Mouse (Mus musculus) cerebellum, adult 2 months (tissue): ENCODE results near the gene Zdhhc17. TPM values are rescaled to one million over a fixed set of nuclear protein-coding genes. Genes with fewer than 3 reads are reported as not detected.

ENCODE experiments used
- DNase-seq, 2 experiments: peaks; one replicate each; pipeline ENCODE4 v3.0.0; 2021
- H3K27ac ChIP-seq: fragments of 200-500 bp; 2 replicates; pipeline ENCODE4 v1.5.1; 2012; ENCODE audit warnings: low read length, control low read depth, inconsistent platforms; ENCODE audit not compliant: insufficient read depth
- H3K27me3 ChIP-seq: fragments of 200-500 bp; 2 replicates; pipeline ENCODE4 v1.6.1; 2012; ENCODE audit warnings: inconsistent platforms, mild to moderate bottlenecking, low read length, moderate library complexity; ENCODE audit not compliant: control insufficient read depth, insufficient read depth
- H3K4me1 ChIP-seq: fragments of 200-500 bp; 2 replicates; pipeline ENCODE4 v1.6.1; 2011; ENCODE audit warnings: low read length; ENCODE audit not compliant: control insufficient read depth, insufficient read depth
- H3K4me3 ChIP-seq: fragments of 200-500 bp; replicated peaks from 2 replicates; pipeline ENCODE3; 2011; ENCODE audit warnings: mild to moderate bottlenecking, low read depth, low read length, control low read depth; ENCODE audit not compliant: insufficient read depth
- CTCF ChIP-seq: fragments of 200-500 bp; IDR thresholded peaks from 2 replicates; pipeline ENCODE4 v1.5.1; 2011; ENCODE audit warnings: low read depth, mild to moderate bottlenecking, control low read depth, low read length, moderate library complexity, borderline replicate concordance; ENCODE audit not compliant: insufficient read depth
- POLR2A ChIP-seq: fragments of 200-500 bp; IDR thresholded peaks from 2 replicates; pipeline ENCODE4 v1.6.1; 2011; ENCODE audit warnings: low read length, control low read depth, borderline replicate concordance; ENCODE audit not compliant: insufficient read depth
- WGBS: fragments of 180-500 bp; shearing (Covaris S2); methylation state at CpG from one replicate; pipeline ENCODE4 v1.1.7; 2018; 5-methylcytosine and 5-hydroxymethylcytosine counted together
- polyA plus RNA-seq: library from polyadenylated mRNA; depleted of rRNA; stranded (reverse); fragments of >200 nt; gene quantifications from 2 replicates; pipeline ENCODE4 v1.2.3, GENCODE M21; 2012

Gene Zdhhc17
- polyA plus RNA-seq, 1 experiment = 112 TPM

DNA sequence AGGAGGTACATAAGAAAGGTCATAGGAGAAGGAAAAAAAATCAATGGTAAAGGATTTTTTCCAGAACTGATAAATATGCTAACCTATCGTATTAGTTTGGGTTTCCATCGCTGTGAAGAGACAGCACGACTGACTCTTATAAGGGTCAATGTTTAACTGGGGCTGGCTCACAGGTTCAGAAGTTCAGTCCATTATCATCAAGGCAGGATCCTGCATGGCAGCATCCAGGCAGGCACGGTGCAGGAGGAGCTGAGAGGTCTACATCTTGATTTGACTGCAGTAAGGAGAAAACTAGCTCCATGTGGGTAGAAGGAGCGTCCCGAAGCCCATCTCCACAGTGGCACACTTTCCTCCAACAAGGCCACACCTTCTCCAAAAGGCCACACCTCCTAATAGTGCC lies 29.5 kb downstream of the Zdhhc17 start:
- H3K4me1 ChIP-seq = no peaks in the 10 kb centered on the region; the same call in 1 of the 2 replicates
- H3K27me3 ChIP-seq = no peaks in the 10 kb centered on the region
- TF ChIP-seq CTCF = no peak
- no peak for TF ChIP-seq POLR2A
- no peak overlapping the region for H3K4me3 ChIP-seq
- DNase-seq = no peak
- 94% methylated on average over 6 of the region's 6 CpGs for WGBS
- no peak overlapping the region for H3K27ac ChIP-seq

GRCm38 (mm10) chr10:110979431-110979830 lies 30.5 kb downstream of the Zdhhc17 start:
- no peak overlapping the region for H3K4me3 ChIP-seq
- DNase-seq = no peak
- TF ChIP-seq CTCF (no peak), POLR2A (no peak)
- H3K4me1 ChIP-seq = no peaks in the 10 kb centered on the region; the same call in none of the 2 replicates
- H3K27me3 ChIP-seq = no peaks in the 10 kb centered on the region
- no peak overlapping the region for H3K27ac ChIP-seq
- WGBS = 53% methylated on average over 2 of the region's 2 CpGs

GRCm38 (mm10) chr10:110977379-110977778 lies 32.6 kb downstream of the Zdhhc17 start:
- H3K4me3 ChIP-seq = no peak overlapping the region
- 63% methylated on average over 2 of the region's 2 CpGs for WGBS
- no peak for TF ChIP-seq POLR2A
- TF ChIP-seq CTCF = no peak
- H3K27me3 ChIP-seq = no peaks in the 10 kb centered on the region
- no peaks in the 10 kb centered on the region; the same call in none of the 2 replicates for H3K4me1 ChIP-seq
- no peak for DNase-seq
- H3K27ac ChIP-seq = no peak overlapping the region

DNA sequence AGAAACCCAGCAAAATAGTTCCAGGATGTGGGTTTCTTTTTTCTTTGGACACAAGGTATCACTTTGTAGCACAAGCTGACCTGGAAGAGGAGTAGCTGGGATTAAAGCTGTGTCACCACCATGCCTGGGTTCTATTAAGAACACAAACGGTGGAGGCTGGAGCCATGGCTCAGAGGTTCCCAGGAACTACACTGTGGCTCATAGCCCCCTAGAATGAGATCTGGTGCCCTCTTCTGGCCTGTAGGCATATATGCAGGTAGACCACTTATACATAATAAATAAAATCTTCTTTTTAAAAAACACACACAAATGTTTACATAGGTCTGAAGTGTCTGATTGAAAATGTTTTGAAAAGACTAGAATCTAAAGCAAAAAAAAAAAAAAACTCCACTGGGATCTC lies 33.9 kb downstream of the Zdhhc17 start:
- peak; percentile 39 to 40 for DNase-seq
- TF ChIP-seq CTCF (peak; percentile 66; the same call in 1 of the 2 replicates), POLR2A (no peak)
- Histone ChIP-seq H3K27me3 (no peaks in the 10 kb centered on the region), H3K4me3 (no peak overlapping the region), H3K27ac (no peak overlapping the region), H3K4me1 (no peaks in the 10 kb centered on the region; the same call in none of the 2 replicates)
- 0% methylated on average over 1 of the region's 1 CpGs for WGBS

GRCm38 (mm10) chr10:110974885-110975284 lies 35.1 kb downstream of the Zdhhc17 start:
- no peak for DNase-seq
- 83% methylated on average over 1 of the region's 1 CpGs for WGBS
- H3K4me1 ChIP-seq = no peaks in the 10 kb centered on the region; the same call in 1 of the 2 replicates
- no peaks in the 10 kb centered on the region for H3K27me3 ChIP-seq
- H3K27ac ChIP-seq = no peak overlapping the region; the same call in 1 of the 2 replicates
- no peak for TF ChIP-seq CTCF
- TF ChIP-seq POLR2A = no peak
- no peak overlapping the region for H3K4me3 ChIP-seq

DNA sequence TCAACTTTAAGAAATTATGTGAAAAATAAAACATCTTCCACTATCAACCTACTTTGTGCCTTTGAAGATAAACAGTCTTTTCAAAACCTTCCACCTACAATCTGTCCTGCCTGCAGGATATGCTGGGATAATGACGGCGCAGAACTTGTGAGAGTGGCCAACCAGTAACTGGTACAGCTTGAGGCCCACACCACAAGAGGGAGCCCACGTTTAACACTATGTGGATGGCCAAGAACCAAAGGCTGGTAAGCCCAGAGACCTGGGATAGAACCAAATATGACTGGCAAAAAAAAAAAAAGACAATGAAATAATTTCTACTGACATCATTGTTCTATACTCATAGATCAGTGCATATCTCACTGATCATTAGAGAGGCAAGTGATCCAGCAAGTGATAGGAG lies 35.5 kb downstream of the Zdhhc17 start:
- DNase-seq = peak; percentile 61 to 72
- TF ChIP-seq CTCF (peak; percentile 80), POLR2A (no peak)
- 18% methylated on average over 3 of the region's 3 CpGs for WGBS

GRCm38 (mm10) chr10:110971998-110972397 lies 37.9 kb downstream of the Zdhhc17 start:
- Histone ChIP-seq H3K27ac (no peak overlapping the region), H3K27me3 (no peaks in the 10 kb centered on the region), H3K4me3 (no peak overlapping the region), H3K4me1 (no peaks in the 10 kb centered on the region; the same call in 1 of the 2 replicates)
- WGBS = 85% methylated on average over 9 of the region's 9 CpGs
- no peak for DNase-seq
- no peak for TF ChIP-seq POLR2A
- TF ChIP-seq CTCF = no peak

More for the DNA sequence above, 35.5 kb downstream of the Zdhhc17 start:
- H3K27me3 ChIP-seq = no peaks in the 10 kb centered on the region
- no peak overlapping the region for H3K27ac ChIP-seq
- H3K4me3 ChIP-seq = no peak overlapping the region
- no peaks in the 10 kb centered on the region; the same call in 1 of the 2 replicates for H3K4me1 ChIP-seq

GRCm38 (mm10) chr10:110971483-110971882 lies 38.5 kb downstream of the Zdhhc17 start:
- 78% methylated on average over 6 of the region's 6 CpGs for WGBS
- TF ChIP-seq CTCF (no peak), POLR2A (no peak)
- no peaks in the 10 kb centered on the region for H3K27me3 ChIP-seq
- H3K27ac ChIP-seq = no peak overlapping the region
- no peak overlapping the region for H3K4me3 ChIP-seq
- no peaks in the 10 kb centered on the region; the same call in 1 of the 2 replicates for H3K4me1 ChIP-seq
- DNase-seq = no peak

DNA sequence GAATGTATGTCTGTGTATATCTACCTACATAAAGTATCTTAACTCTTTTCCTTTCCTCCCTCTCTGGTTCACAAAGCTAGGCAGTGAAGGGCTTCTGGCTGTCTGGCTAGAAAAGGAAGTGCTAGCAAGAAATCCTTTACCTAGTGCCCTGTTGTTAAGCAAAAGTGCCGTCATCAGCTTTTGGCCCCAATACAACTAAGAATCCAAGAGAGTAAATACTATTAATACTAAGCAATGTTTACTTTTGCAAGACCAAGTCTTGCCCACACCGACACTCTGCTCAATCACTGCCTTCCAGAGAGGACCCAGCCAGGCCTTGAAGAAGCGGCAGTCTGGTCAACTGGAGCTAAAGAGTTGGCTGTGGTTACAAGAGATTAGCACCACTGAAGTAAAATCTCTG lies 38.9 kb downstream of the Zdhhc17 start:
- H3K27me3 ChIP-seq = no peaks in the 10 kb centered on the region
- TF ChIP-seq CTCF = no peak
- TF ChIP-seq POLR2A = no peak
- H3K4me3 ChIP-seq = no peak overlapping the region
- no peaks in the 10 kb centered on the region; the same call in 1 of the 2 replicates for H3K4me1 ChIP-seq
- H3K27ac ChIP-seq = no peak overlapping the region
- no peak for DNase-seq
- 87% methylated on average over 3 of the region's 3 CpGs for WGBS
